Mouse (Mus musculus) ovary, adult 18-20 months (tissue): ENCODE data around the gene Trabd2b.

Source experiments
- DNase-seq: peaks from one replicate; pipeline ENCODE4 v3.0.0; 2022; ENCODE audit warnings: low spot score, mixed read lengths

Gene Trabd2b

DNA sequence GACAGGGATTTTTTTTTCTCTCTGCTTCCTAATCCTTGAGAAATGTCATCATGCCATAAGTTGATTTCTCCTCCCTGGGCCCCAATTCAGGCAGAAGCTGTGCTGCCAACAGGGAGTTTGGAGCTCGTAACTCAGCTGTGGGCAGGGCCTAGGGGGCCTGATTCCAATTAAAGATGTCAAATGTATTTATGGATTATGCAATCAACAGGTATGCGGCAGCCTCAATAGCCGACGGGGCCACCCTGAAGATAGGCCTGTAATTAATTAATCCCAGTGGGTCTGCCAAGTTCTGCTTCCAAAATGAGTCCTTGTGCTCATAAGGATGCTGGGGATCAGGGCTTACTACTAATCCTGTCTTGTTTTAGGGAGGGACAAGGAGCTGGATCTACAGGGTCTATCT is 135.6 kb downstream of the Trabd2b start:
- DNase-seq, result no peak

DNA sequence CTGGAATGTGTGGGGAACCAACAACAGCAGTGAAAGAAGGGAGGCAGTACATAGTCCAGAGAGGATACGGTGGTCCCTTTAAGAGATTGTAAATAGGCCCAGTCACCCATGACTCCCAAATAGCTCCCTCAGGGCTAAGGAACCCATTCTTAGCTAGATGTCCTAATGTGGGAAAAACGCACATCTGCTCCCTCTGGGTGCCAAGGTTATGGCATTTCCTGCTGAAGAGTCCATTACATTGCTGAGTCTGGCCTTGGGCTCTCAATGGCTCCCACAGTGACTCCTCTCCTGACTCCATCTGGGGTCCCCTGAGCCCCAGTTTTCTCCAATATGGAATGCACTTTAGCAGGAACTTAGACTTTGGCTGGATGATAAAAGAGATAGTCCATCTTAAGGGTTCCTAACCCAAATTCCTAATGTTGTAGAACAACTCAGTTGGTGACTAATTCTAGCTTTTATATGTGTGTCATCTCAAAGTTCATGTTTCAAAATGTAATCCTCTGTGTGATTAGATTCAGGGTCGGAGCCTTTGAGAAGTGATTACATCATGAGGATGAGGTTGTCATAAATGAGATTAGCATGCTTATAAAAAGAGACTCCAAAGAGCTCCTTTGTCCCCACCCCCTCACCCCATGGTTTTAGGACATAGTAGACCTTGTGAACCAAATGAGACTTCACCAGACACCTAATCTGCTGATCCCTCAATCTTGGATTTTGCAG is 139.1 kb downstream of the Trabd2b start:
- DNase-seq, result no peak

DNA sequence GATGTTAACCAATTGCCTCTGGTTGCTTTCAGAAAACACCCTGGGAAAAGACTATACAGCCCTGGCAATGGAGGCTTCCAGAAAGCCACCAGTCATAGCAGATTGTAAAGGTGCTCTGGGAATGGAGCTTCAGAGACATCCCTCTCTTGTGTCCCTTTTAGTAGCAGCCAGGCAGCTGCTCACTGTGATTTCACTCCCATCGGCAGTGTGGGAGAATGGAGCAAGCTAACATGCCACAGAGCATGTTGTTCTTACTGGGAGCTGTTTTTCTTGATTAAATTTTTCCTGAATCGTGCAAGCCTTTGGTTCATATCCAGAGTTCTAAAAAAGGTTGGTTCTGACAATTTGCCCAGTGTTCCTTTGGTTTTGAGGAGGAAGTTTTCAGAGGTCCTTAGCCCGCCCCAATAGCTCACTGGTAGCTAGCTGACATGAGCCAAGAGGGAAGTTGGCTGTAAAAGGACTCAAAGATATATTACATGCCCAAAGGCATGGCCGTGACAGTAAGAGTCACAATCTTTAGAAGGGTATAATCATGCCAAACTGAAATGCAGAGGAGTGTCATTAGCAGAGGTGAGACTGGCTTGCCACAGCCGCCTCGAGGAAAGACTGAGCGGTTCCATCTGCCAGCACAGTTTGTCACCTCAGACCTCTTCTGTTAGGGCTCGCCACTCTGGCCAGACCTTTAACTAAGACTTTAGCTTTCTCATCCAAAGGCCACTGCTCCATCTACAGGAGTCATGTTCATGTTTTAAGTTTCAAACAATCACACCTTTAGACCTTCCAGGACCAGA is 141.3 kb downstream of the Trabd2b start:
- no peak for DNase-seq

DNA sequence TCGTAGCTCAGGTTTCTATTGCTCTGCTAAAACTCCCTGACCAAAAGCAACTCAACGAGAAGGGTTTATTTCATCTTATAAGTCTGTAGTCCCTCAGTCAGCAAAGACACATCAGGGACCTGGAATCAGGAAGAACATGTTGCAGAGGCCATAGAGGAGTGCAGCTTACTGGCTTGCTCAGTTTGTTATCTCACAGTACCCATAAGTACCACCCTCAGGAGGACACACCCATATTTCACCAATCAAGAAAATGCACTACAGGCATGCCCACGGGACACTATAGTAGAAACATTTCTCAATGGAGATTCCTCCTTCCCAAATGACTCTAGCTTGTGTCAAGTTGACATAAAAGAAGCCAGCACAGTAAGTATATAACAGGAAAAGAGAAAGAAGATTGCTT is 143.0 kb downstream of the Trabd2b start:
- DNase-seq, result no peak

DNA sequence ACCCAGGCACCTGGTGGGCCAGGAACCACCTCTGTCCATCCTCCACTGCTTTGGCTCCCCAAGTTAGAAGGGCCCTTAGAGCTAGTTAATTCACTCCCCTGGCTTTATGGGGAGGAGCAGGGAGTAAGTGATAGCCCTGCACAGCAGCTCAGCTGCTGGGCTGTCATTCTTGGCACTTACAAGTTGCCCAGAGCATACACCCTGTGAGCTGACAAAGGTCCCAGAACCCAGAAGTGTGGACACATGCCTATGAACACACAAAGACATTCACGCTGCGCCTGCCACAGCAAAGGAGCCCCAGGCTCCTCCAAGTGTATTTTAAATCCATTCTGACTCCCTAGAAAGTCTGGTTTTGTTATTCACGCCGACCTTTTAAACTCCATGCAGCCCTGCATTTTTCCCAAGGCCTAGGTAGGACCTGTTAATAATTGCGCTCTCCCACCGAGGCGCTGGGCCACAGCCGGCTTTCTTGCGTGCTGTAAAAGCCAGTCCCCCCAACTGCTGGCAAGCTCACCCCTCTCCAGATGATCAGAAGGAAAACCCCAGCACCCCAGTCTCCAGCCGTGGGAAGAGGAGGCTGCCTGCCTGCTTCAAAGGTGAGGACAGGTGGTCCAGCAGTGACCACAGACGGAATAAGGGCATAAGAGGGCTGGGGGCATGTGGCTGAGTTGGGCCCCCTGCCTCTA is 144.1 kb downstream of the Trabd2b start:
- no peak for DNase-seq

DNA sequence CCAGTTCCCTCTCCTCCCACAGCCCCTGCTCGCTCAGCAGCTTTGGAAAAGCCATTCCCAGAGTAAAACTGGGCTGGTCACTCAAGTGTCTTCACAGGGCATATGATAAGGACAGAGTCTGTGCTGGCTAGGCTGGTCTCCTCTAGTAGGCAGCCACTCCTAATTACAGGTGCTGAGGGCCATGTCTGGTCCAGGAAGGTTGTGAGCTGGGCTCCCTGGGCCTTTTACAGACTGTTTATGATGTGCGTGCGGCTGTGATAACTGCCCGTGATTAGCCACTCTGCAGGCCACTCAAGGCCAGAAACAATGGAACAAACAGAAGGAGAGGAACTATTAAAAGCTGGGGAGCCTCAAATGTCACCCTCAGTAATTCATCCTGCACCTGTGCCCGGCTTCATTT is 150.4 kb downstream of the Trabd2b start:
- no peak for DNase-seq

DNA sequence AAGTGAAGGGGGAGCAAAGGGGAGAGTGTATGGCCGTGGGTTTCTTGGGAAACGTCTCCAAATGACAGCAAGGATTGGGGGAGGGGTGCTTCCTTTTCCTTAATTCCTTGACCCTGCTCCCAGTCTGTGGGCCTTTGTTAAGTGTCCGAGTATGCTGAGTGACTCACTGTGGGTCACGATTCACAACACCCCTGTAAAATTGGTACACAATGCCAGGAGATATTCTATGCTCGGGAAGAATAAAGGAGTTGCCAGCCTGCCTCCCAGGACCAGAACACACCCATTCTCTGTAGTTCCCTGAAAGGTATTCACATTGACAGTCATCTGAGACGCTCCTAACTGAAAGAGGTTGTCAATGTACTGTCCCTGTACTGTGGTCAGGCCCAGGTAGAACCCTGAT is 151.2 kb downstream of the Trabd2b start:
- DNase-seq, result no peak

DNA sequence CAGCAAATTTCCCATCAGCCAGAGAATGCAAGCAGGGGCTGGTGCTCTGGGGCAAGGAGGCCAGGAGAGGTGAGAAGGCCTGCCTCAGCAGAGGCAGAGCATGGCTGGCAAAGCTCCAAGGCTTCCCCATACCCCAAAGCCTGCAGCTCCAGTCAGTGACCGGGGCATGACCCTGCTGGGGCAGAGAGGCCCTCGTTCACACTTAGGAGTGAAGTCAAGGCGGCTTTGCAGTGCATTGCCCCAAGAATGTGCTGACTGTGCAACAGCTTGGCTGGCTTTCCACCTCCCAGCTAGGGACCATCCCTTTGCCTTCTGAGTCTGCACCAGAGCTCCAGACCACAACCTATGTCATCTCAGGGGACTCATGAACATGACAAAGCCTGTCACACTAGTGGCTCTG is 152.0 kb downstream of the Trabd2b start:
- DNase-seq, result no peak

DNA sequence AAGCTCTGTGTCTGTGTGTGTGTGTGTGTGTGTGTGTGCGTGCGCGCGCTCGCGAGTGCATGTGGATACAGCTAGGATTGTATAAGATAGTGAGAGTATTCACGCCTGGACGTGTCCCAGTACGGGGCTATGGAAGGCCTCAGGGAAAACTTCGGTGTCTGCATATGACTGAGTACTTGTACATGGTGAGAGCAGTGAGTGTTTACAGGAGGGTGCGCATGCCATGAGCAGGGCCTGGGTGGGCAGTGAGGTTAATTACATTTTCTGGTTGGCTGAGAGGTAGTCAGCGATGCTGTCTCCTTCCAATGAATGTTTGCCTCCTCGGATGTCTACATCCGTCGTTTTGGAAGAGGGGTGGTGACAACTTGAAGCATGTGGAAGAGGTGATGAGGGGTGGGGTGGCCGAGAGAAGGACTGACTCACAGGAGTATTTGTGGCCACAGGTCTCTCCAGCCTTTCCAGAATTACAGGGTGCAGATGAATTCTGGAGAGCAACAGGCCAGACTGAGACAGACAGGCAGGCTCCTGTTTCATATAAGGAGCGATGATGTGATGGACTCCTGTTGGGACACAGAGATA is 154.2 kb downstream of the Trabd2b start:
- no peak for DNase-seq

DNA sequence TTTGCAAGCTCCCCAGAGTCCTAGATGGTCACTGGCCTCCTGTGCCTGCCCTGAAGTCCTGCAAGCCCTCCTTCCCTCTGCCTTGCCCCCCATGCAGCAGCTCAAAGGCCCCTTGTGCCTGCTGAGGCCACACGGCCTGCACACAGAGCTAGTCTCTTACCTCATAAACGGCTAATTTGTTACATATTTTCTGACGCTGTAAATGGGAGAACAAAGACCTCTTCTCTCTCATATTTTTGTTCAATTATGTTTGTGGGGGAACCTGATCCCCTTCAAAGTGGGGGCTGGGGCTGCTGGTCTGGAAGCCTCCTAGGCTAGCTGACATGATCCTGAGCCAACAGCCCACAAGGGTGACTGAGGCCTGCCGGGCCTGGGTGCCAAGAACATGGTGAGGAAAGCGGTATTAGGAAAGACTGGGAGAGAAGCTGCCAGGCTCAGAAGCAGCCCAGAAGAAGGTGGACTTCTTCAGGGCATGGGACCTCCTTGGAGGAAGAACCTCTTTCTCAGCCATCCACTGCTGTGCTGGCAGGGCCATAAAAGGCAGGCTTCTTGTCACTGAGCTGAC is 157.7 kb downstream of the Trabd2b start:
- no peak for DNase-seq

DNA sequence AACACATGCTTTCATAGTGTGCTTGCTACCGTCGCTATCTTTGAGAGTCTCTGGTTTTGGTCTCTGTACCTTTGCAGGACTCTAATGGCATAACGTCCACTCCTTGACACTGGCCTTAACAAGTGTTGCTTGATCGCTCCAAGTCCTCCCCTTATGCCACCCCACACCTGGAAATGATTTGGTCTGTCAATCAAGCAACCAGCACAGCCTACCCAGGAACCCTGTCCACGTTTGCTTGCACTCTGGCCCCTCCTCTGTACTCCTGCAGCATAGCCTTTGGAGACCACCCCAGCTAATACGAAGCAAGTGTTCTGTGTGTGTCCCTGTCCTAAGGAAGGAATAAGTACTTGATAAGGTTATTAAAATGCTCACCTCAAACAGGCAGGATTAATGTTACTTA is 161.1 kb downstream of the Trabd2b start:
- no peak for DNase-seq

DNA sequence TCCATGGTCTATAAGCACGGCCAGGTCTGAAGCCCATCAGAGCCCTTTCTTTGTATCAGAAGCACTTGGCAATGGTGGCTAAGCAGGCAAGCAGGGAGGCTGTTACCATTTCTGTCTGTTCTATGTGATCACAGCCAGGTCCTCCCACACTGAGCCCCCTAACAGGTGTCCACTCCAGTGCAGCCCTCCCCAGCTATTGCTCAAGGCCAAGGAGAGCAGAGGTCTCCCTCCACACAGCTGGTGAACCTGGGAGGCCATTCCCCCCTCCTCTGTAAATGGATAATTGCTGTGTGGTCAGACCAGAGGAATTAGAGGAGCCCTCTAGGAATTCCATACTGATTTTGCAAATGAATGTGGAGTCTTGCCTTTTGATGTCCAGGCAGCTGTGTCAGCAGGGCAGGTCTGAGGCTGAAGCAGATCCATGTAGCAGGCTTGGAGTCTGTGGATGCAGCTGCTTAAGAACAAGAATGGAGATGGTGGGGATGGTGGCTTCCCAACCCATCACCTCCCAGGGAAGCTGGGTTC is 161.6 kb downstream of the Trabd2b start:
- no peak for DNase-seq

DNA sequence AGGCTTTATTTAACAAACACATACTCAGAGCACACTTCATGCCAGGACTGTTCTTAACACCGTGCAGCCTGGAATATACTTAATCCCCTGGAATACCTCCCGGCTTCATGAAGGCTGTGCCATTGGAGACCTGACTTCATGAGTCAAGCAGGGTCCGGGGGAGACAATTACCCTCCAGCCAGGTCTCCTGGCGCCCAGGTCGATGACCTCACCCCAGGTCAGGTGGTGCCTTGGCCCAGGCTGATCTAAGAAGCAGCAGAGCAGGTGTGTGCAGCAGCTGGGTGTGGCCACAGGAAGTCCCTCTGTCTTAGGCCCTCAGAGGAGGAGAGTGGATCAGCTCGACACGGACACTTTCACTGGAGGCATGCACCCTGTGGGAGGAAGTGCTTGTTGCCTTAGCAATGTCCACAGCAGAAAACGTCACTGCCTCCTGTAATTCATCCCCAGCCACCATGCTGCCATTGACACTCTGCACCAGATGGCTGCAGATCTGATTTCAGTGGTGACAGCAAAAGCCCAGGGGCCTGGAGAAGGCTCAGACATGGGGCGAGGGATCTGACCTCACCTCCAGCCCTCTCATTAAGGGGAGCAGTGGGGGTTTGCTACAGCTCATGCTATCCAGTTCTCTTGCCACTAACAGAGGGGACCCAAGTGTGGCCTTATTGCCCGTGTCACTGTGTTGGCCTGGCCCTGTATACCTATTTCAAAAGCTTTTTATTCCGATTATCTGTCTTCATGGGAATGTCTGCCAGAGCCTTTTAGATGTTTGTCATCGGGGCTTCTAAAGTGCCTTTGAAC is 171.8 kb downstream of the Trabd2b start:
- DNase-seq, result no peak

DNA sequence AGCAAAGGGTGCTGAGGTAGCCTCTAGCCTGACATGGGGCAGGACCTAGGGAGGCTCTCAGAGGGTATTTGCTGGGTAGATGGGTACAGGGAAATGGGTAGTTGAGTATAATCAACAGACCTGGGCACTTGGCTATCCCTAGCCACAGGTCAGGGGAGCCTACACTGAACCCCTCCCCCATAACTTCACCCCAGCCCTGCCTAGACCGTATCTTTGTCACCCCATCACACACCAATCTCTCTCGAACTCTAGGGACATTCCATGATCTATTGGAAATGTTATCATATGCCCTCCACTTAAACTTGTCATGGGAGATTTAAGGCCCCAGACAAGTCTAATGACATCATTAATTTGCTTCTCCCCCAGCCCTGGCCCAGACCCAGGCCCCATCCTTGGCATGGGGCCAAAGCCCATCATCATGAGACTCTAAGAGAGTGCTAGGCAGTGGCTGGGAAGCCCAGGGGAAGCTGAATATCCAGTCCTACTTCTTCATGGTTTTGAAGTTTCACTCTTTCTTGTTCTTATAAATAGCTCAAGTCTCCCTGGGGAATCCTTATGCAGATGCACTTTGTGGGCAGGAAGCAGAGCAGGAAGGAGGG is 177.1 kb downstream of the Trabd2b start:
- DNase-seq, result no peak

DNA sequence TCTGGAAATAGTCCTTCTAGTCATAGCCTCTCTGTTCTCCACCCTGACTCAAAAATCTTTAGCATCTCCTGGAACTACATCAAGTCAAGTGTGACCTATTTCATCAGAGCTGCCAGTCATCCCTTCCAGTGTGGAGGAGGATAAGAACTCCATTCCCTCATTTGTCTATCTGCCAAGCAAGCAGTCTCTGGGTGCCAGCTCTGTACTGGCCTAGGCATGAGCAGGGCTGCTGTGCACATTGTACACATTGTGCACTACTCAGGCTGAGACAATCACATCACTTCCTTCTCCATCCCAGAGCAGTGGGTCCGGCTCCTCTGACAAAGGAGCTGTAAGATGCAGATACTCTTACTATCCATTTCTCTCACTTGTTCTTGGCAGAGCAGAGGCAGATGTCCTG is 178.2 kb downstream of the Trabd2b start:
- no peak for DNase-seq

DNA sequence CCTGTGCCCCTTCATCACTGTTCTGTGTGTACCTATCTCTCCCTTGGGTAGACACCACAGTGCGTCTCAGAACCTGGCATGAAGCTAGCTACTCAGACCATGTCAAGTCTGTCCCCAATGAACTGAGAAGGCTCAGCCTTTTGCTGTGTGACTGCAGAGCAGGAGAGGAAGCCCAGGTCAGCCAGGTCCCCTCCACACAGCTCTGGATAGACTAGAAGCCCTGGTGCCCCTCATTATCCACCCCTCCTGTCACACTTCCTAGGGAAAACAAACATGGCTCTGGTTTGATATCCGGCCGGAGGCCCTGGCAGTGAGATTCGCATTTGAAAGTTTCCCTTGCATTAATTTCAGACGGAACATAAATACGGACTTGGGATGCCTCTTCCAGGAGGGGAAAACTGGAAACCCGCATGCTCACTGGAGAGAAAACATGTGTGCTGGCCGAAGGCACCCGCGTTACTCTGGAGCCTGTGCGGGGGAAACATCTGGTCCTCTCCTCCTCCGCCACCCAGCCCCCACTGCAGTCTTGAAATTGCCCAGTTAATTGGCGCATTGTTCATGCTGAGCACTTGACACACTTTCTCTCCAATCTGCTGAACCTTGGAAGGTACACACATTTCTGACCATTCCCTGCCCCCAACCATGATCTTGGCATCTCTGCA is 187.2 kb downstream of the Trabd2b start:
- no peak for DNase-seq

DNA sequence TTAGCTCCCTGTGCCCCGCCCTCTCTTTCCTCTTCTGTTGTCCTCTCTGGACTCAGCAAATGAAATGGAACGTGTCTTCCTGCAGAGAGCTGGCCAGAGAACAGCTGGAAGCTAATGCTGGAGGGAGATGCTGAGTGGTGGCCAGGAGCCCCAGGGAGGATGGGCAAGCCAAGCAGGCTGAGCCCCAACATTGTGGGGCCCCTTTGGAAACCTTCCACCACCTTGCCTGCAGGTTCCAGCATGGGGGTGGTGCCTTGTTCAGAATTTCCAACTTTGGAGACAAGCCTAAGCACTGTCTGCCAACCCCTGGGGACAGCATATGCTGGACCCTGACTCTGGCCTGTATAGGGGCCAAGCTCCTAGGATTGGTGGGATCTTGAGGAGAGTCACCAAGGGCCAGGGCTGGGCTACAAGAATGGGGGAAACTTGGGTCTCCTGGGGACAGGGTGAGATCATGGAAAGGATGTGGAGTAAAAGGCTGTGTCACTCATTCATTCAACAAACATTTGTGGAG is 188.7 kb downstream of the Trabd2b start:
- DNase-seq, result no peak

DNA sequence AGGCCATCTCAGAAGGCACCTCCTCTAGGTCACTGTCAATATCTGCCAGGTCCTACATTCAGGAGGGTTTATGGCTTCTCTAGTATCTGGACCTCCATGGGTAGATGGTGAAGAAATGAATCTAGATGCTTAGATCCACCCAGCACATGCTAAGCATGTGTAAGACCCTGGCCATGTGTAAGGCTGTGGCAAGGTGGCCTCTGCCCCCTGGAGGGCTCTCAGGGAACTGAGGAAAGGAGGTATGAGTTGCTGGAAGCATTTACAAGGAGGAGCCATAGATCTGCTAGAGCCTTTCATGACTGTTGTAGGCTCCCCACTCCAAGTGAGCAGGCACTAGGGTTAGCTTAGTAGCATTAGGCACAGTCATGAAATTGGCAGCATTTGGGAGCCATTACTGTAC is 192.6 kb downstream of the Trabd2b start:
- DNase-seq, result no peak

DNA sequence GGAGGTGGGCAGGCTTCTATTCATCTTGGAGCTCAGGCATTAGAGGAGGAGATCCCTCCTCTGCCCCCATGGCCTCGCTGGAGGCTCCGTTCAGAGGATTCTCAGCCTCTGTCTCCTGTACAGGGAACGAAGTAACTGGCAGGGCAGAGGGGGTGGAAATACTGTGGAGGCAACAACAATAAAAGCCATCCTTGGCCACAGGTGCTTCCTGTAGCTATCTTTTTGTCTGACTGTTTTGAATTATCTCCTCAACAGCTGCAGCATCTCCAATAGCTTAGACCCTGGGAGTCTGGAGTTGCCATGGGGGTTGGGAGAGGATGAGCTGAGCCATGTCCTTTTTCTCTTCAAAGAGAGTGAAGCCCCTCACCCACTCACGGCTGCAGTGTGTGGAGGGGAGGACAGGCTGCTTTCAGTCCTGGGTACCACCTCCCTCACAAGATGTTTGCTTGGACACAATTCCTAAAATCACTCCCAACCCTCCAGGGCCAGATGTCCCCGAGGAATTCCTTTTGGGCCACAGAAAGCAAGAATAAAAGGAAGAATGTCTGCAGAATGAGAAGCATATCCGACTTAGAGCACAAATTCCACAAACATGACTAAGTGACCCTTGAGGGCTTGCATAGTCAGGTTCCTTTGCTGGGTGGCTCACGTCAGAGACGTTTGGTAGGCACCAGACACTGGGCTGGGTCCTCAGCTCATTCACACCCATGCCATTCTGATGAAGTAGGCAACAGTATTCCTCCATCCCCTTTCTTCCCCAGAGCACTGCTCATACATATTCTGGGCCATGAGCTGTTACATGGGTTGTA is 194.9 kb downstream of the Trabd2b start:
- DNase-seq, result no peak
